ENCODE assay signal across 10 mouse cellular contexts in genomic region chr2:173413906-173414656, GRCm38 (mm10).
DNase-seq lines count a peak whose midpoint lies in the region; ATAC-seq and TF ChIP-seq lines count a peak whose summit lies in the region.
"Had no signal": no experiment of that assay in that cellular context is flagged by ENCODE, and none has a peak within 500 bp of the region (broad histone marks: within the 10 kb centered on the region; RNA-seq: fewer than 3 reads in every experiment).

No protein-coding gene starts in this region.

- H3K27me3 ChIP-seq in lung, embryonic 15.5 days = no peaks in the 10 kb centered on the region
- peaks cover 15% of the 10 kb centered on the region for H3K27me3 ChIP-seq in embryonic facial prominence, embryonic 10.5 days (replicated peaks; ENCODE audit: low read depth, poor library complexity, severe bottlenecking)
- peaks cover 6% of the 10 kb centered on the region; the same call in 1 of the 2 replicates for H3K27me3 ChIP-seq in kidney, embryonic 16.5 days (ENCODE audit: insufficient read depth, low read length)

- peak overlapping the region; percentile 61 for H3K27ac ChIP-seq in lung, embryonic 15.5 days
- peak overlapping the region; percentile 55 for H3K27ac ChIP-seq in embryonic facial prominence, embryonic 10.5 days (replicated peaks)
- 0 out of 2 replicates have a peak overlapping the region, but pooled peaks have one; percentile 24 for H3K27ac ChIP-seq in kidney, embryonic 16.5 days (ENCODE audit: low read length)
- H3K27ac ChIP-seq: liver, embryonic 14.5 days had no signal

- no peak overlapping the region for H3K4me3 ChIP-seq in lung, embryonic 15.5 days
- no peak overlapping the region for H3K4me3 ChIP-seq in lung, adult 2 months (replicated peaks; ENCODE audit: extremely low read depth, low read depth, low read length)
- no peak overlapping the region for H3K4me3 ChIP-seq in embryonic facial prominence, embryonic 10.5 days
- no peak overlapping the region for H3K4me3 ChIP-seq in kidney, embryonic 16.5 days (ENCODE audit: low read length)
- H3K4me3 ChIP-seq: erythroblast, embryonic 14.5 days had no signal

- no peak for DNase-seq in lung, adult 2 months
- DNase-seq in embryonic facial prominence, embryonic 10.5 days (ENCODE audit: low spot score) = no peak
- DNase-seq in heart, adult 8-10 months (ENCODE audit: low spot score) = peak; percentile 36
- DNase-seq in lung, postnatal 36 days = peak; percentile 41
- DNase-seq in embryo, embryonic 10 days (ENCODE audit: low spot score) = no peak
- no peak for DNase-seq in spleen, postnatal 36 days (ENCODE audit: low spot score in 2 of 2)

- H3K4me2 ChIP-seq in lung, embryonic 15.5 days = no peak overlapping the region
- no peak overlapping the region for H3K4me2 ChIP-seq in kidney, embryonic 16.5 days (replicated peaks; ENCODE audit: low read depth, low read length)

- peak; percentile 72; the same call in 1 of the 2 replicates for ATAC-seq in lung, embryonic 15.5 days (ENCODE audit: borderline replicate concordance, extremely low read depth, low FRiP score, low TSS enrichment)
- ATAC-seq in kidney, embryonic 16.5 days (ENCODE audit: low FRiP score, low TSS enrichment) = peak; percentile 55; the same call in 1 of the 2 replicates

- H3K9me3 ChIP-seq in lung, embryonic 15.5 days = no peaks in the 10 kb centered on the region
- no peaks in the 10 kb centered on the region for H3K9me3 ChIP-seq in embryonic facial prominence, embryonic 10.5 days
- H3K9me3 ChIP-seq in kidney, embryonic 16.5 days (ENCODE audit: low read length) = peaks cover 5% of the 10 kb centered on the region

- no peak for TF ChIP-seq CTCF in lung, adult 2 months (IDR thresholded peaks at IDR 0.05; ENCODE audit: insufficient read depth, low read length)

- WGBS in lung, embryonic 15.5 days = 62% methylated on average over 18 of the region's 18 CpGs
- WGBS in lung, adult 2 months = 57% methylated on average over 18 of the region's 18 CpGs
- 68% methylated on average over 18 of the region's 18 CpGs for WGBS in embryonic facial prominence, embryonic 10.5 days
- WGBS in kidney, embryonic 16.5 days = 38% methylated on average over 18 of the region's 18 CpGs

- TF ChIP-seq POLR2A in lung, adult 2 months (IDR thresholded peaks at IDR 0.05; ENCODE audit: borderline replicate concordance, extremely low read depth, low read depth, low read length) = no peak

- H3K36me3 ChIP-seq in lung, embryonic 15.5 days = no peaks in the 10 kb centered on the region
- no peaks in the 10 kb centered on the region for H3K36me3 ChIP-seq in embryonic facial prominence, embryonic 10.5 days (replicated peaks)
- no peaks in the 10 kb centered on the region for H3K36me3 ChIP-seq in kidney, embryonic 16.5 days (ENCODE audit: insufficient read depth, low read length)

- peaks cover 15% of the 10 kb centered on the region for H3K4me1 ChIP-seq in lung, embryonic 15.5 days
- H3K4me1 ChIP-seq in lung, adult 2 months (ENCODE audit: control insufficient read depth, insufficient read depth, low read length) = no peaks in the 10 kb centered on the region
- peaks cover 20% of the 10 kb centered on the region for H3K4me1 ChIP-seq in embryonic facial prominence, embryonic 10.5 days
- H3K4me1 ChIP-seq in kidney, embryonic 16.5 days (ENCODE audit: insufficient read depth, low read length) = peaks cover 23% of the 10 kb centered on the region

- H3K9ac ChIP-seq in lung, embryonic 15.5 days = no peak overlapping the region
- H3K9ac ChIP-seq in kidney, embryonic 16.5 days (replicated peaks; ENCODE audit: low read length) = no peak overlapping the region; the same call in 1 of the 2 replicates
- H3K9ac ChIP-seq: liver, embryonic 14.5 days had no signal

Comparison
In these comparisons a context has a peak if more than half of its experiments do, and no peak if none do; other contexts are left out.
1. DNase-seq: peak in heart, adult 8-10 months (single experiment) and lung, postnatal 36 days (single experiment); none in lung, adult 2 months (single experiment), embryonic facial prominence, embryonic 10.5 days (single experiment), embryo, embryonic 10 days (single experiment) and spleen, postnatal 36 days (0 of 2).
2. Peak in every context shown above with its lines, with median percentiles within 50 percentile points of each other: H3K27ac ChIP-seq.